Mouse (Mus musculus) bone marrow, adult 2 months (tissue): ENCODE results near the gene Cog1. TPM values are rescaled to one million over a fixed set of nuclear protein-coding genes. Genes with fewer than 3 reads are reported as not detected.
A peak's percentile ranks its signal among the peaks of the same experiment; 100 is the strongest.

Source experiments
- H3K27ac ChIP-seq: fragments of 200-500 bp; 2 replicates; pipeline ENCODE4 v1.5.1; 2012; ENCODE audit warnings: low read depth, mild to moderate bottlenecking, control low read depth, inconsistent platforms, low read length; ENCODE audit not compliant: control insufficient read depth, poor library complexity, insufficient read depth
- H3K4me1 ChIP-seq: fragments of 200-500 bp; 2 replicates; pipeline ENCODE4 v1.6.1; 2011; ENCODE audit warnings: low read length; ENCODE audit not compliant: control insufficient read depth, insufficient read depth
- H3K4me3 ChIP-seq: fragments of 200-500 bp; replicated peaks from 2 replicates; pipeline ENCODE3; 2011; ENCODE audit warnings: mild to moderate bottlenecking, low read depth, low read length, control low read depth; ENCODE audit not compliant: control insufficient read depth
- CTCF ChIP-seq: fragments of 200-500 bp; IDR thresholded peaks from 2 replicates; pipeline ENCODE4 v1.5.1; 2011; ENCODE audit warnings: low read length, control low read depth; ENCODE audit not compliant: control insufficient read depth, insufficient read depth
- POLR2A ChIP-seq: fragments of 200-500 bp; IDR thresholded peaks from 2 replicates; pipeline ENCODE4 v1.6.1; 2011; ENCODE audit warnings: low read depth, mild to moderate bottlenecking, control low read depth, low read length, borderline replicate concordance; ENCODE audit not compliant: control insufficient read depth
- WGBS: fragments of 180-500 bp; shearing (Covaris S2); methylation state at CpG from one replicate; pipeline ENCODE4 v1.1.7; 2018; 5-methylcytosine and 5-hydroxymethylcytosine counted together
- polyA plus RNA-seq: library from polyadenylated mRNA; stranded (reverse); fragments of >200 nt; gene quantifications from 2 replicates; pipeline ENCODE4 v1.2.4, GENCODE M21; 2011; ENCODE audit warnings: low replicate concordance; ENCODE audit not compliant: missing spikeins, insufficient read depth, insufficient read length

The Cog1 gene
- polyA plus RNA-seq: 31.3 and 57.0 TPM in 2 replicates

DNA sequence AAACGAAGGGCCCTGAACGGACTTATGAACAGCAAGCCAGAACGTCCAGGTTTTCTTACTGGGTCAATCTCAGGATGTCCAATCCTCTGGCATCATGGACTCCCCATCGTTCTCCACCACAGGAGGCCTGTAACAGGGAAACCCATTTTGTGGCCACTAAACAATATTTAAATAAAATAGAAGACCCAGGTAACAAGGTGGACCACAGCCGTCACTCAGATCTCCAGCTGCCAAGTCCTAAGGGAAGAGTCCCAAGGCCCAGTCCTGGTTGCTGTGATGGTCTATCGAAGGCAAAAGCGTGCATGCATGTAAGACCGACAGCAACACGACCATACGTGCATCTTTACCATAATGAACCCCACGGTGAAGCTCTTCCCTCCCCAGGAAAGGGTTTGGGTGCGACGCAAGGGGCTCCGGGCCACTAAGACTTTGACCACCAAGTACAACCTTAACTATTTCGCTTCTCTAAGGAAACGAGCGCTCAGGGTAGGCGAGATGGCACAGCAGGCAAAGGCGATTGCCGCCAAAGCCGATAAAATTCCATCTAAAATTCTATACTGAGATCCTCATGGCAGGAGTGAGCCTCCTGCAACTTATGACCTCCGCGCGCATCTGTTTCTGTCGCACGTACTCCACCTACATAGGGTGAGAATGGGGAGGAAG lies at the start of gene Cog1:
Gene Cog1, plus strand, starts transcription at position 480 of the 663 bp plus-strand sequence.
- peaks cover 3% of the 10 kb centered on the region; the same call in 1 of the 2 replicates for H3K4me1 ChIP-seq
- peak within 1 kb of the TSS; percentile 95 for H3K4me3 ChIP-seq
- 48% methylated on average over 26 of the region's 26 CpGs for WGBS
- H3K27ac ChIP-seq: peak within 1 kb of the TSS; percentile 66
- TF ChIP-seq POLR2A: no peak
- TF ChIP-seq CTCF: no peak

DNA sequence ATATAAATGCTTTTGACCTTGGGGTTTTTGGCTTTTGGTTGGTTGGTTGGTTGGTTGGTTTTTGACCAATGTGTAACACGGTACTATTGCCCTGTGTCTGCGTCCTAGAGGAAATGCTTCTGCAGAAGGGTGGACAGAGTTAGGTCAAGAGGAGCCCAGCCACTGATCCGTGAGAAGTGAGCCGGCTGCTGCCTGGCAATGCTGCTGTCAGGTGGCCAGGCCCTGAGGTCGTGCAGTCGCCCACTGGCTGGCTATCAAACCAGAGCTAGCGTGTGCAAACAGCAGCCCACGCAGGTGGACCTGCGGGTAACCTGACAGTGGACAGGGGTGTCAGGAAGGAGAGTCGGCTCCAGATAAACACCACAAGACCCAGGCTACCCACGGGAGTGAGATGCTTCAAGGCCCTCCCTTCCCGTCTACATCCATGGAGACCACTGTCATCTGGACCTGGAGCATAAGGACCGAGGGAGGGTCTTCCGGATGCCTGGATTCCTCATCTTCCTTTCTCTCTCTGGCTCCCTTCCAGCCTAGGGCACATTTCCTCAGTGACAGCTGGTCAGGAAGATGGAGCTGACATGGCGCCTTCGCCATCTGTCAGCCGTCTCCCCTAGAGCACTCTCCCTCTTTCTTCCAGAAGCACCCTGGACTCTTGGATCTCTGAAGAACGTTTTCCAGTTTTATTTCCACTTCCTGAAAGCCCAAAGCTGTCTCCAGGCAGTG lies 48.3 kb upstream of the Cog1 start:
- TF ChIP-seq POLR2A (no peak), CTCF (no peak)
- H3K27ac ChIP-seq: no peak overlapping the region
- 82% methylated on average over 18 of the region's 18 CpGs for WGBS
- no peak overlapping the region for H3K4me3 ChIP-seq
- no peaks in the 10 kb centered on the region for H3K4me1 ChIP-seq

DNA sequence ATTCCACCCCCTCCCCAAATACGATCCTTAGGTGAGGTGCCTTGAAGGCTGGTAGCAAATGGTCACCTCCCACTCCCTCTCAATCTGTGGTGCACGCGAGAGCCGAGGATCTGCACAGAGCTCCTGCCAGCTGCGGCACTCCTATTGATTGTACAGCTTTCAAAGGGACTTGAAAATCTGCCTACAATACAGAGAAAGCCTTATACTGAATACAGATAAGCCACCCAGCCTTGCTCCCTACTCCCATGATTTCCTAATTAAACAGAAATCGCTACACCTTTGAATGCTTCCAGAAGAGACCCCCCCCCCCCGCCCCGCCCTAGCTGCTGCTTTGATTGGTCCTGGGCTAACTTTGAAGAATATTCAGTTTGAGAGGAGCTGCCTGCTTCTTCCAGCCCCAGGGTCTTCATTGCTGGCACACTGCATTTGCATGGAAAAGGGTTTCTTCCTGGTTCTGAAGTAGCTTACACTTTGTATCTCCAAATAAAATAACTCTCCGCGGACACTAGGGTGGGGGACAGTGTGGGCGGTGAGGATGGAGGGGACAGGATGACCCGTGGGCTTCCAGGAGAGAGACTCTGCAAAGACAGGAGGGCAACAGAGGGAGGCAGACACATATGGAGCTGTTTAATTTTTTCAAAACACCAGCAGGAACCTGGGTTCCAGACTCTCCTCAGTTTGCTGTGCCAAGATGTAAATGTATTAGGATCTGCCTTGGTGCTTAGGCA lies 47.2 kb upstream of the Cog1 start:
- TF ChIP-seq CTCF: no peak
- TF ChIP-seq POLR2A: no peak
- Histone ChIP-seq H3K27ac (no peak overlapping the region), H3K4me1 (no peaks in the 10 kb centered on the region), H3K4me3 (no peak overlapping the region)
- WGBS: 81% methylated on average over 12 of the region's 12 CpGs

DNA sequence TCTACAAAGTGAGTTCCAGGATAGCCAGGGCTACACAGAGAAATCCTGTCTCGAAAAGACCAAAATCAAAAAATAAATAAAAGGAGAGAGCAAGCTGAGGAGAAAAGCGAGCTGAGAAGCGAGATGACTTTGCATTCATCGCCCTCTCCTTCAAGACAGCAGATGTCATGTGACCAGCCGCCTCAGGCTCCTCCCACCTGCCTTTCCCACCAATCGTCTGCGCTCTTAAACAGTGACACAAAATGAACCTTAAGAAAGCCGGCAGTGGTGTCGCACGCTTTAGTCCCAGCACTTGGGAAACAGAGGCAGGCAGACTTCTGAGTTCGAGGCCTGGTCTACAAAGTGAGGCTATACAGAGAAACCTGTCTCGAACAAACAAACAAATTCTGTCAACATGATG lies 41.4 kb upstream of the Cog1 start:
- 91% methylated on average over 12 of the region's 12 CpGs for WGBS
- Histone ChIP-seq H3K4me3 (no peak overlapping the region), H3K27ac (no peak overlapping the region), H3K4me1 (no peaks in the 10 kb centered on the region)
- TF ChIP-seq POLR2A: no peak
- no peak for TF ChIP-seq CTCF

DNA sequence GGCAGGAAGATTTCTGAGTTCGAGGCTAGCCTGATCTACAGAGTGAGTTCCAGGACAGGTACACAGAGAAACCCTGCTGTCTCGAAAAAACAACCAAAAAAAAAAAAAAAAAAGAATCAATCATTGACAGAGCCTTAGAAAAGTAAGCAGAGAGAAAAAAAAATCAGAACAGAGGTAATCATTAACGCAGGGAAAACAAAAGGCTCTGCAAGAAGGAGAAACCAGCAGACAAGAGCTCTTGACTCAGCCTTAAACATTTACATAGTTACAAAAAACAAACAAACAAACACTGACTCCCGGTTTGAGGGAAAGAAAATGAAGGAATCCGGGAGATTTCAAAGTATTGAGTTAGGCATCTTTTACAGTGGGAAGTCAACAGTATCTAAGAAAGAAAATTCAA lies 39.4 kb upstream of the Cog1 start:
- no peak overlapping the region for H3K27ac ChIP-seq
- no peaks in the 10 kb centered on the region for H3K4me1 ChIP-seq
- TF ChIP-seq CTCF (no peak), POLR2A (no peak)
- H3K4me3 ChIP-seq: no peak overlapping the region
- 76% methylated on average over 5 of the region's 5 CpGs for WGBS

DNA sequence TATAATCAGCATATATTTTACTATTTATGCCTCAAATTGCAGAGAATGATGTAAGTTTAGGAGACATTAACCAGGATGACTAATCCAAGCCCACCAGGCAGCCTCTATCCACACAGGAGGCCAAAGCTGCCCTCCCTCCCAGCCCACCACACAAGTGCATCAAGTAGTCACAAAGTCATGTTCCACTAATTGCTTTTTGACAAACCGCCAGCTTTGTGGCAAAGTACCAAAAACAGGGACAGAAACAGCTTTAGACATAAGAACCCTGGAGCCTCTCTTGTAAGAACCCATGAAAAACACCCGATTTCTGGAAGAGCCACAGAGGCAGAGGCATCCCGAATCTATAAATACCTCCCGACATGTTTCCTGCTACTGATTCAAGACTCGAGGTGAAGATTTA lies 38.7 kb upstream of the Cog1 start:
- 11% methylated on average over 5 of the region's 5 CpGs for WGBS
- Histone ChIP-seq H3K4me3 (no peak overlapping the region), H3K27ac (no peak overlapping the region), H3K4me1 (no peaks in the 10 kb centered on the region)
- TF ChIP-seq POLR2A: no peak
- no peak for TF ChIP-seq CTCF

DNA sequence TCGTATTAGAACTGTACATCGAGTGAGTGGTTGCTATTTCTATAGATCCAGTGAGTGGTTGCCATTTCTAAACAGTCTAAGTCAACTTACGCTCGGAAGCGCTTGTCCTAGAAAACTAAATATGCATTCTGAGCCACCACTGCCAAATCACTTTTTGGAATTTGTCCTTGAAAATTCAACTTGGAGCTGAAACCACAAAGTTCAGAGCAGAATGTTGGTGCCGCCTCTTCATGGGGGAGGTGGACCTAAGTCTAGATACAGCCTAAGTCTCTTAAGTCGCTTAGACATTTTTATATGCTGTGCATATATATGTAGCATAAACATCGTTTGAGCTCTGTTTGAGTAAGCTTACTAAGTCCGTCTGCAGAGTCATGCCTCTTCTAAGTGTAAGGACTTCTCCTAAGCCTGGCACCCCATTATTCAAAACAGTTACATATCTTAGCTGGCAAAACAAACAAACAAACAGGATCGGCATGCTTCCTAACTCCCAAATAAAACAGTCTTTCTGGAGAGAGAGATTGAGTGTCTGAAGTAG lies 37.8 kb upstream of the Cog1 start:
- no peaks in the 10 kb centered on the region for H3K4me1 ChIP-seq
- no peak overlapping the region for H3K4me3 ChIP-seq
- TF ChIP-seq POLR2A (no peak), CTCF (no peak)
- H3K27ac ChIP-seq: no peak overlapping the region
- 74% methylated on average over 10 of the region's 10 CpGs for WGBS
